Mouse (Mus musculus) right cerebral cortex, postnatal 14 days (tissue): ENCODE results near the gene Vsig4.
"Not testable (repeated sequence)": the region's sequence is repeated elsewhere in the genome, so short reads cannot be mapped to it uniquely, and the experiment has no call there.

Source experiments
- DNase-seq: peaks from one replicate; pipeline ENCODE4 v3.0.0; 2022

Vsig4 gene

DNA sequence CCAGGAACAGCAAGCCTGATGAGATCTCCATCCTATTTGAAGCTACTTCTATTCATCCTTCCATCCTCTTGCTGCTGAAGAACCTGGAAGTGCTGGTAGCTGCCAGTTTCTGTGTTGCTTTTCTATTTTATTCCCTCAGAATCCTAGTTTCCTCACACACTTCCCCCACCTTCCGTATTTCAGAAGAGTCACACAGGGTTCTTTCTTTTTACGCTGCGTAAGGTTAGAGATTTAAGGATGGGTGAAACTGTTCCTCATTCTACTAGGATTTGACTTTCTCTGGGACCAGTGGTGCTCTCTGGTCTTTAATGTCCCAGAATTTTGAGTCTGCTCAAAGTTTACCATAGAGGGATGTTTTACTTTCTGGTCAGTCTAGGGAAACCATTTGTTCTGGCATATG lies at the start of gene Vsig4:
Vsig4 (minus strand) TSS at position 101 of the 400 bp plus-strand sequence.
- DNase-seq = no peak

DNA sequence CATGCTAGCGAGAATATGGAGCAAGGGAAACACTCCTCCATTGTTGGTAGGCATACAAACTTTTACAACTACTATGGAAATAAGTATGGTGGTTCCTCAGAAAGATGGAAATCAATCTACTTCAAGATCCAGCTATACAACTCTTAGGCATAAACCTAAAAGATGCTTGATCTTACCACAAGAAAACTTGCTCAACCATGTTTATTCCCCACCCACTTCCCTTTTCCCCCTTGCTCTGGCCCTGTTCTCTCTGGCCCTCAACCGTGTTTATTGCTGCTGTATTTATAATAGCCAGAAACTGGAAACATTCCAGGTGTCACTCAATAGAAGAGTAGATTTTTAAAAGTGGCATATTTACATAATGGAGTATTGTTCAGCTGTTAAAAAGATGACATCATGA lies 45.9 kb upstream of the Vsig4 start:
- no peak for DNase-seq

DNA sequence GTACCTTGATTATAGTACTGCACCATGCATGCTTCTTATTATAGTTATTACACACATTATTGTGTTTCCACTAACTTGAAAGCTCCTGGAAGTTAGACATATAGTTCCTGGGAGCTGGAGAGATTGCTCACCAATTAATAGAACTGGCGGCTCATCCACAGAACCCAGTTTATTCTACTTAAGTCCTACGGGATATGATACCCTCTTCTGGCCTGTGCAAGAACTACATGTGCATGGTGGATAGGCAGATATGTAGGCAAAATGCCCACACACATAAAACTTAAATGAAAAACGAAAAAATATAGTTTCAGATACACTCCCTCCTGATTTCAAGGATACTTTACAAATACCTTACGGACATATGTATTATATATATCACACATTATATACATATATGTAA lies 36.5 kb upstream of the Vsig4 start:
- no peak for DNase-seq

DNA sequence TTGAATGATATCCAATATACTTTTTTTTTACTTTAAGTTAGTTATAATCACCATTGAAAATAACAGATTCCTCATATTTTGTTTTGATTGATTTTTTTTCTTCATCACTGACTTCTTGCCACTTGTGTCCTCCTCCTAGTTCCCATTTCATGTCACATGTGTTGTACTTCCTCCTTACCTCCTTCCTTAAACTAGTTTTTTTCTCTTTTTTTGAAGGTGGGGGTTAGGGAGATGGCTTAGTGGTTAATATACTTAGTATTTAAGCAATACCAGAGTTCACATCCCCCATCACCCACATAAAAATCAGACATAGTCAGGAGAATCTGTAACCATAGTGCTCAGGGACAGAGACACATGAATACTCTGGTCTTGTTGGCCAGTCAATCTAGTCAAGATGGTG lies 36.7 kb downstream of the Vsig4 start:
- DNase-seq = no peak

DNA sequence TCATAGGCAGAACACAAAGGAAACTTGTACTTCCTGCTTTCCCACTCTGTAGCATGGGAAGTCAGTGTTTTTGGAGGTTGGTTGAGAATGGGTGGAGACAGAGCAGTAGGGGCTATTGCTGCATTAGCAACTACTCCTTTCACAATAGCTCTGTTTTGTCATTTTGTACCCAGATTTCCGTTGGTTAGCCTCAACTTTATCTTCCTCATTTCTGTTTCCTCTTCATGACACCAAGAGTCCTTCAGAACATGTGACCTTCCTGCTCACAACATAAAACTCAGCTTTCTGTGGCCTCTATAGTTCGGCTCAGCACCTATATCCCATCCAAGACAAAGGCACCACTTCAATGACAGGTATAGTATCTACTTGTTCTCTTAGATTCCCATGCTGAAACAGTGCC lies 53.6 kb downstream of the Vsig4 start:
- no peak for DNase-seq

GRCm38 (mm10) chrX:96239037-96239436 lies 54.2 kb downstream of the Vsig4 start:
- no peak for DNase-seq

GRCm38 (mm10) chrX:96235775-96236174 lies 57.5 kb downstream of the Vsig4 start:
- DNase-seq = no peak

DNA sequence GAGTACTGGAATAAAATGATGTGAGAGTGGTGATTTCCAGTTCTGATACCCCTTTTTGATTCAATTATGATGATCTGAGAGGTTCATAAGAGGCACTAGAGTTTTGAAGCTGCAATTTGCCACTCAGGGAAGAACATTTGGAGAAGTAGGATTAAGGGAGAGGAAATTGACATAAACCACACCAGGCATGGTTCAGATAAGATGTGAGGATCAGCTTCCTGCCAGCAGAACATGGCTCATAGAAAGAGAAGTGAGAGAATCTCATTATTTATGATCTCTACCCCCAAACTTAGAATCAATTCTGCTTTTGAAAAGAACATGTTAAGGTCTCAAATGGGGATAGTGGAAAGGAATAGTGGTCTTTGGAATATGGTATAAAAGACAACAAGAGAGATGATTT lies 66.2 kb downstream of the Vsig4 start:
- no peak for DNase-seq

DNA sequence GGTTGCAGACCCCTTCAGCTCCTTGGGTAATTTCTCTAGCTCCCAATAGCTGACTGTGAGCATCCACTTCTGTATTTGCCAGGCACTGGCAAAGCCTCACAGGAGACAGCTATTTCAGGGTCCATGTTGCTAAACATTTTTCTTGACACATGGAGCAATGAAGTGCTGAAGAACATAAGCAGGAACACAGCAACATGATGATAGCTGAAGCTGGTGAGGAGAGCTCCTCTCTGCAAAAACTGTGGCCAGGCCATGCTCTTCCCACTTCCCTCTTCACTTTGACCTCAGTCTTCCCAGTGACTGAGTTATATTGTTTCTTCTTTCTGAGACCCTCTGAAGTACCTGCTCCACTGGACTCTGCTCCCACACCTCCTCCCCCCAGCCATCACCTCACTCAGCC lies 67.8 kb downstream of the Vsig4 start:
- no peak for DNase-seq

GRCm38 (mm10) chrX:96224210-96224609 lies 69.0 kb downstream of the Vsig4 start:
- no peak for DNase-seq

GRCm38 (mm10) chrX:96218088-96218487 lies 75.2 kb downstream of the Vsig4 start:
- DNase-seq = no peak

- DNase-seq = no peak
These were observed 86.4 kb downstream of the Vsig4 start for GRCm38 (mm10) chrX:96206872-96207271.

GRCm38 (mm10) chrX:96205143-96205542 lies 88.1 kb downstream of the Vsig4 start:
- not testable (repeated sequence) for DNase-seq
